Mouse (Mus musculus) gastrocnemius, adult 8-10 months (tissue): ENCODE data around the gene Elmod1. TPM values are rescaled to one million over a fixed set of nuclear protein-coding genes. Genes with fewer than 3 reads are reported as not detected.
A peak's percentile ranks its signal among the peaks of the same experiment; 100 is the strongest.
"Not testable (repeated sequence)": the region's sequence is repeated elsewhere in the genome, so short reads cannot be mapped to it uniquely, and the experiment has no call there.

Source experiments
- DNase-seq, 2 experiments: peaks; one replicate each; pipeline ENCODE4 v3.0.0; 2022; ENCODE audit warnings: low spot score in 2 of 2
- total RNA-seq, 4 experiments: library from RNA; stranded (reverse); gene quantifications; 2 replicates each; pipeline ENCODE4 v1.2.4; 2022

Gene Elmod1
- not detected for total RNA-seq

GRCm38 (mm10) chr9:53975122-53975518 is at the start of gene Elmod1:
Gene Elmod1, minus strand, starts transcription at chr9:53975301.
- peak in 1 of 2 experiments; percentile 13 for DNase-seq

- DNase-seq = no peak
These were observed 47.7 kb upstream of the Elmod1 start for GRCm38 (mm10) chr9:54022795-54023194.

GRCm38 (mm10) chr9:53994528-53994927 is 19.4 kb upstream of the Elmod1 start:
- DNase-seq = no peak

GRCm38 (mm10) chr9:53992567-53992966 is 17.5 kb upstream of the Elmod1 start:
- not testable (repeated sequence) for DNase-seq

GRCm38 (mm10) chr9:53990921-53991320 is 15.8 kb upstream of the Elmod1 start:
- no peak for DNase-seq

GRCm38 (mm10) chr9:53986972-53987371 is 11.9 kb upstream of the Elmod1 start:
- DNase-seq = no peak

- DNase-seq = no peak
These were observed 9.8 kb upstream of the Elmod1 start for GRCm38 (mm10) chr9:53984868-53985267.

GRCm38 (mm10) chr9:53974328-53975121 is 576 bp downstream of the Elmod1 start:
- DNase-seq = no peak

GRCm38 (mm10) chr9:53973929-53974327 is 1.2 kb downstream of the Elmod1 start:
- no peak for DNase-seq

- DNase-seq = no peak
These were observed 1.9 kb downstream of the Elmod1 start for GRCm38 (mm10) chr9:53973241-53973640.

- no peak for DNase-seq
These were observed 2.7 kb downstream of the Elmod1 start for GRCm38 (mm10) chr9:53972358-53972757.

GRCm38 (mm10) chr9:53967610-53968368 is 7.3 kb downstream of the Elmod1 start:
- no peak for DNase-seq

- no peak for DNase-seq
These were observed 18.1 kb downstream of the Elmod1 start for GRCm38 (mm10) chr9:53957021-53957420.

GRCm38 (mm10) chr9:53954853-53955252 is 20.2 kb downstream of the Elmod1 start:
- DNase-seq = no peak

GRCm38 (mm10) chr9:53947463-53947862 is 27.6 kb downstream of the Elmod1 start:
- DNase-seq = no peak

- no peak for DNase-seq
These were observed 36.5 kb downstream of the Elmod1 start for GRCm38 (mm10) chr9:53938555-53938954.

GRCm38 (mm10) chr9:53934179-53934578 is 40.9 kb downstream of the Elmod1 start:
- no peak for DNase-seq

GRCm38 (mm10) chr9:53933375-53933774 is 41.7 kb downstream of the Elmod1 start:
- DNase-seq = no peak

GRCm38 (mm10) chr9:53930906-53931305 is 44.2 kb downstream of the Elmod1 start:
- no peak for DNase-seq

- DNase-seq = no peak
These were observed 54.0 kb downstream of the Elmod1 start for GRCm38 (mm10) chr9:53921061-53921460.

GRCm38 (mm10) chr9:53915929-53916721 is 59.0 kb downstream of the Elmod1 start:
- DNase-seq = no peak

- no peak for DNase-seq
These were observed 64.3 kb downstream of the Elmod1 start for GRCm38 (mm10) chr9:53910823-53911222.
